Mouse (Mus musculus): ENCODE data around the gene Tmem144. TPM values are rescaled to one million over a fixed set of nuclear protein-coding genes. Genes with fewer than 3 reads are reported as not detected.

Tmem144 gene
- polyA plus RNA-seq, 1 experiment from 2014 or later = 2.1 TPM

Other genes with a start within 250 kb of the Tmem144 start
- 15.1 and 18.0 TPM in 2 replicates for gene 4930579G24Rik, start 223.7 kb downstream of the Tmem144 start, polyA plus RNA-seq (2015; fragmentation: Nextera tagmentation; extraction: Ambion mirVana)
- gene Etfdh, start 223.3 kb downstream of the Tmem144 start, polyA plus RNA-seq (2015; fragmentation: Nextera tagmentation; extraction: Ambion mirVana) = 44.5 and 47.5 TPM in 2 replicates
- 0.02 TPM in 1 of 2 replicates, not detected in the other for gene Rxfp1, start 114.9 kb downstream of the Tmem144 start, polyA plus RNA-seq (2015; fragmentation: Nextera tagmentation; extraction: Ambion mirVana)
- gene Fam198b, start 31.8 kb upstream of the Tmem144 start, polyA plus RNA-seq (2015; fragmentation: Nextera tagmentation; extraction: Ambion mirVana) = 1.0 and 1.2 TPM in 2 replicates